Mouse (Mus musculus) intestine, postnatal 0 days (tissue): Measurements from ENCODE around the gene Pcdh7. TPM values are rescaled to one million over a fixed set of nuclear protein-coding genes. Genes with fewer than 3 reads are reported as not detected.

ENCODE experiments used
- ATAC-seq: fragments of 200-750 bp; cut with Nextera tagmentation; 2 replicates; pipeline ENCODE4 v1.8.0; 2017; ENCODE audit warnings: mild to moderate bottlenecking, moderate TSS enrichment, moderate library complexity
- H3K27ac ChIP-seq: fragments of 300-500 bp; sonication (generic); 2 replicates; pipeline ENCODE4 v1.5.1; 2014; ENCODE audit warnings: mild to moderate bottlenecking, low read depth, low read length, moderate library complexity
- H3K27me3 ChIP-seq: fragments of 300-500 bp; sonication (generic); replicated peaks from 2 replicates; pipeline ENCODE4 v1.6.1; 2014; ENCODE audit warnings: low read length, mixed read lengths; ENCODE audit not compliant: control insufficient read depth, insufficient read depth
- H3K36me3 ChIP-seq: fragments of 300-500 bp; sonication (generic); 2 replicates; pipeline ENCODE4 v1.6.1; 2014; ENCODE audit warnings: mild to moderate bottlenecking, moderate library complexity; ENCODE audit not compliant: control insufficient read depth, insufficient read depth
- H3K4me1 ChIP-seq: fragments of 300-500 bp; sonication (generic); replicated peaks from 2 replicates; pipeline ENCODE4 v1.6.1; 2014; ENCODE audit warnings: antibody characterized with exemption, low read length, mixed read lengths; ENCODE audit not compliant: control insufficient read depth, insufficient read depth
- H3K4me2 ChIP-seq: fragments of 300-500 bp; sonication (generic); replicated peaks from 2 replicates; pipeline ENCODE4 v1.6.1; 2014; ENCODE audit warnings: low read depth, mild to moderate bottlenecking, moderate library complexity
- H3K4me3 ChIP-seq: fragments of 300-500 bp; sonication (generic); 2 replicates; pipeline ENCODE4 v1.5.1; 2014; ENCODE audit warnings: low read depth, low read length
- H3K9ac ChIP-seq: fragments of 300-500 bp; sonication (generic); 2 replicates; pipeline ENCODE4 v1.6.1; 2014; ENCODE audit warnings: mild to moderate bottlenecking, low read depth, low read length
- H3K9me3 ChIP-seq: fragments of 300-500 bp; sonication (generic); 2 replicates; pipeline ENCODE4 v1.6.1; 2016; ENCODE audit warnings: mixed run types; ENCODE audit not compliant: control insufficient read depth
- CTCF ChIP-seq: sonication (generic); IDR thresholded peaks from 2 replicates; pipeline ENCODE4 v1.5.1; 2016; ENCODE audit warnings: low read depth, mild to moderate bottlenecking, control low read depth, antibody characterized with exemption, moderate library complexity
- WGBS: fragments of 180-500 bp; shearing (Covaris S2); extraction: QIAGEN DNeasy Blood & Tissue Kit; methylation state at CpG from one replicate; pipeline ENCODE4 v1.1.7; 2014; 5-methylcytosine and 5-hydroxymethylcytosine counted together
- polyA plus RNA-seq: library from polyadenylated mRNA; unstranded; fragments of >200 nt; fragmentation: Nextera tagmentation; extraction: Ambion mirVana; gene quantifications from 2 replicates; pipeline ENCODE4 v1.2.1, GENCODE M21; 2015

Gene Pcdh7
- polyA plus RNA-seq, 1 experiment from 2014 or later, result 3.8 TPM

GRCm38 (mm10) chr5:57743956-57744661 lies 26.3 kb downstream of the Pcdh7 start:
- 76% methylated on average over 2 of the region's 2 CpGs for WGBS
- Histone ChIP-seq H3K27me3 (no peaks in the 10 kb centered on the region), H3K4me2 (no peak overlapping the region), H3K4me3 (no peak overlapping the region), H3K9ac (no peak overlapping the region), H3K4me1 (no peaks in the 10 kb centered on the region), H3K9me3 (no peaks in the 10 kb centered on the region), H3K36me3 (no peaks in the 10 kb centered on the region), H3K27ac (no peak overlapping the region)
- no peak for ATAC-seq
- no peak for TF ChIP-seq CTCF

DNA sequence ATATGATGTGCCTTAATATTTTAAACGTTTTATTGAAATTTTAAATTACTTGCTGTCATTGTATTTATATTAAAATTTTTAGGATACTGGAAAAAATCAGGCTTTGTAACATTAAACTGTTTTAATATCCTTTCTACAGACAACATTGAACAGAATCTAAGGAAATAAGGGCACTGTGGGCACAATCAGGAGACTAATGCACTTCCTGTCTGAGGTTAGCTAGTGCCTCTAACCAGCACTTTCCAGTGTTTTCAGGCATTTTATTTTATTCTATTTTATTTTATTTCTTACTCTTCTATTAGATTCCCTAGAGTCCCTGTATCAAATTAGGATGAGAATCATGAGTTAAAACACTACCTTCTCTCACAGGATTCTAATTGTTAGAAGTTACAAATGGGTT lies 28.1 kb downstream of the Pcdh7 start:
- no peak for TF ChIP-seq CTCF
- no peak overlapping the region for H3K27ac ChIP-seq
- no peak overlapping the region for H3K4me3 ChIP-seq
- H3K9me3 ChIP-seq, result no peaks in the 10 kb centered on the region
- ATAC-seq, result no peak
- H3K4me1 ChIP-seq, result no peaks in the 10 kb centered on the region
- no peaks in the 10 kb centered on the region for H3K36me3 ChIP-seq
- 78% methylated on average over 1 of the region's 1 CpGs for WGBS
- H3K9ac ChIP-seq, result no peak overlapping the region
- no peaks in the 10 kb centered on the region for H3K27me3 ChIP-seq
- no peak overlapping the region for H3K4me2 ChIP-seq

DNA sequence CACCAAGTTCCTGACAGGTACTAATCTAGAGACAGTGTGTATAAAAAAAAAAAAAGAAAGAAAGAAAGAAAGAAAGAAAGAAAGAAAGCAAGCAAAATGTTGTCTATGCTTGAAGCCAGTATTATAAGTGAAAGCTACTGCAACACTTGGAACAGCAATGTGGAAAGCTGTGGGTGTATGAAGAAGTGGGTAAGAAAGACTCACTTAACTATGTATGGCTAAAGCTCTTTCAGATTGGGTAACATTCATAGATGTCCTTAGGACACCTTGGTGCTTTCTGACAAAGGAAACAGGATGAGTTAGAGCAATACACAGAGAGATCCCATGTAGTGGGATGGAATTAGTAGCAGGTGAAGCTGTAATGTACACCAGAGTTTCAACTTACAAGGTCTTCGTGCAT lies 32.6 kb downstream of the Pcdh7 start:
- Histone ChIP-seq H3K27ac (no peak overlapping the region), H3K27me3 (no peaks in the 10 kb centered on the region), H3K9me3 (no peaks in the 10 kb centered on the region), H3K9ac (no peak overlapping the region), H3K4me3 (no peak overlapping the region), H3K4me1 (no peaks in the 10 kb centered on the region), H3K4me2 (no peak overlapping the region), H3K36me3 (no peaks in the 10 kb centered on the region)
- 97% methylated on average over 1 of the region's 1 CpGs for WGBS
- TF ChIP-seq CTCF, result no peak
- ATAC-seq, result no peak

DNA sequence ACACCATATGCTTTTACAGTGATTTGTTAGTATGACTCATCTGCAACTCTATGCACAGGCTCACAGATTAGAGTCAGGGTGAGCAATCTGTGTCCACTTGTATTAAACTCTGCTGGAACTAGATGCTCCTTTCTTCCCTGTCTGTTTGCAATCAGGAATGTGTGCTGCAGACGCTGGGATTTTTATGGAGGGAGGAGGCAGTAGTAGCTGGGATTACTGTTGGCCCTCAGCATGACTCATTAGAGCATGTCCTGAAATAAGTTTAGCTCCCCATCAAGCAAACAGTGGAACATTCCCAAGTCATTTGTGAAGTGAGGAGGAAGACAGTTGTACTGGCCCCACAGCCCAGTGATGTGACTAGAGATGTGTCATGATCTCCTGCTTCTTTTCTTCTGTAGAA lies 38.0 kb downstream of the Pcdh7 start:
- no peak overlapping the region for H3K4me2 ChIP-seq
- H3K9ac ChIP-seq, result no peak overlapping the region
- 0% methylated on average over 1 of the region's 1 CpGs for WGBS
- H3K27me3 ChIP-seq, result no peaks in the 10 kb centered on the region
- no peaks in the 10 kb centered on the region for H3K9me3 ChIP-seq
- no peak overlapping the region for H3K4me3 ChIP-seq
- TF ChIP-seq CTCF, result no peak
- no peaks in the 10 kb centered on the region for H3K36me3 ChIP-seq
- H3K27ac ChIP-seq, result no peak overlapping the region
- no peak for ATAC-seq
- H3K4me1 ChIP-seq, result no peaks in the 10 kb centered on the region

- Histone ChIP-seq H3K36me3 (no peaks in the 10 kb centered on the region), H3K4me2 (no peak overlapping the region), H3K27ac (no peak overlapping the region), H3K9me3 (no peaks in the 10 kb centered on the region), H3K4me1 (no peaks in the 10 kb centered on the region), H3K27me3 (no peaks in the 10 kb centered on the region), H3K4me3 (no peak overlapping the region), H3K9ac (no peak overlapping the region)
- no peak for ATAC-seq
- TF ChIP-seq CTCF, result no peak
- 49% methylated on average over 4 of the region's 4 CpGs for WGBS
Observed at GRCm38 (mm10) chr5:57756726-57757424, 39.1 kb downstream of the Pcdh7 start.

DNA sequence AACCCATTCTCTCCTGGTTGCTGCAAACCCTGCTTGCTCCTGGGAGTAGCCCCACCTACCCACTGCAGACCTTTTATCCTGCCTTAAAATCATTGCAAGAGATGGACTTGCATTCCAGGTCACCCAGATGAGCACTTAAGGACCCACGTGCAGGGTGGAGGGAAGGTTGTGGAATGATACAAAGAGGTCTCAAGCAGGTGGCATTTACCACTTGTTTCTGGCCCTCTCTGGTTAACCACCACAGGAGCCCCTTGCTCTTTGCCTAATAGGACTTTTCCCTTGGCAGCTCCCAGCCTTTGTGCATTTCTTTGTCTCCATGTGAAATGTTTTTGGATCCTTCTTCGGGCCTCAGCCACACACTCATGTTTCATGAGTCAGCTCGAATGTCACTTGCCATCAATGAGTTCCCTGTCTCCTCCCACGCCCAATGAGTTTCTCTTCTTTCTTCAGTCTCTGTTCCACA lies 39.7 kb downstream of the Pcdh7 start:
- Histone ChIP-seq H3K4me2 (no peak overlapping the region), H3K9me3 (no peaks in the 10 kb centered on the region), H3K4me3 (no peak overlapping the region), H3K36me3 (no peaks in the 10 kb centered on the region), H3K9ac (no peak overlapping the region), H3K27me3 (no peaks in the 10 kb centered on the region), H3K27ac (no peak overlapping the region), H3K4me1 (no peaks in the 10 kb centered on the region)
- 48% methylated on average over 4 of the region's 4 CpGs for WGBS
- ATAC-seq, result no peak
- no peak for TF ChIP-seq CTCF
